Mouse (Mus musculus): ENCODE measurements around the gene Cfap52. TPM values are rescaled to one million over a fixed set of nuclear protein-coding genes. Genes with fewer than 3 reads are reported as not detected.

The Cfap52 gene
- not detected for total RNA-seq (2021)

GRCm38 (mm10) chr11:67965242-67965883, at the start of gene Cfap52:
TSS of gene Cfap52 (minus strand) at chr11:67965651.
- peak; percentile 50 for DNase-seq (ENCODE audit: low spot score)
- intact Hi-C loops (cut with DNase I), result loop anchor here (10.0 kb wide), 1 partner anchor 71 kb away; no protein-coding TSS in a partner anchor

GRCm38 (mm10) chr11:68012207-68012606, 46.8 kb upstream of the Cfap52 start:
- no peak for DNase-seq (ENCODE audit: low spot score)
- intact Hi-C loops (cut with DNase I), result no loop called here

- intact Hi-C loops (cut with DNase I), result no loop called here
These were observed 43.9 kb upstream of the Cfap52 start for GRCm38 (mm10) chr11:68009377-68009776.

GRCm38 (mm10) chr11:68007645-68008044, 42.2 kb upstream of the Cfap52 start:
- intact Hi-C loops (cut with DNase I), result no loop called here
- DNase-seq (ENCODE audit: low spot score), result no peak

More at GRCm38 (mm10) chr11:68009377-68009776, 43.9 kb upstream of the Cfap52 start:
- no peak for DNase-seq (ENCODE audit: low spot score)

- intact Hi-C loops (cut with DNase I), result no loop called here
- DNase-seq (ENCODE audit: low spot score), result no peak
These were observed 40.9 kb upstream of the Cfap52 start for GRCm38 (mm10) chr11:68006216-68006789.

GRCm38 (mm10) chr11:68004191-68004590, 38.7 kb upstream of the Cfap52 start:
- intact Hi-C loops (cut with DNase I), result loop anchor here (1.0 to 5.0 kb wide), 3 partner anchors 193 to 404 kb away; no protein-coding TSS in a partner anchor
- DNase-seq (ENCODE audit: low spot score), result no peak

GRCm38 (mm10) chr11:67999629-68000028, 34.2 kb upstream of the Cfap52 start:
- DNase-seq (ENCODE audit: low spot score), result no peak
- intact Hi-C loops (cut with DNase I), result loop anchor here (5.0 kb wide), 2 partner anchors 198 to 213 kb away; no protein-coding TSS in a partner anchor

- intact Hi-C loops (cut with DNase I), result no loop called here
- DNase-seq (ENCODE audit: low spot score), result no peak
These were observed 33.5 kb upstream of the Cfap52 start for GRCm38 (mm10) chr11:67998905-67999304.

- intact Hi-C loops (cut with DNase I), result no loop called here
- DNase-seq (ENCODE audit: low spot score), result no peak
These were observed 30.5 kb upstream of the Cfap52 start for GRCm38 (mm10) chr11:67995965-67996364.

- intact Hi-C loops (cut with DNase I), result no loop called here
These were observed 25.8 kb upstream of the Cfap52 start for GRCm38 (mm10) chr11:67991240-67991639.

GRCm38 (mm10) chr11:67983564-67983963, 18.1 kb upstream of the Cfap52 start:
- intact Hi-C loops (cut with DNase I), result no loop called here
- DNase-seq (ENCODE audit: low spot score), result no peak

More at GRCm38 (mm10) chr11:67991240-67991639, 25.8 kb upstream of the Cfap52 start:
- no peak for DNase-seq (ENCODE audit: low spot score)

- DNase-seq (ENCODE audit: low spot score), result no peak
- intact Hi-C loops (cut with DNase I), result no loop called here
These were observed 9.8 kb upstream of the Cfap52 start for GRCm38 (mm10) chr11:67975252-67975651.

- intact Hi-C loops (cut with DNase I), result no loop called here
- DNase-seq (ENCODE audit: low spot score), result no peak
These were observed 7.8 kb upstream of the Cfap52 start for GRCm38 (mm10) chr11:67973225-67973624.

- no peak for DNase-seq (ENCODE audit: low spot score)
- intact Hi-C loops (cut with DNase I), result no loop called here
These were observed 7.2 kb upstream of the Cfap52 start for GRCm38 (mm10) chr11:67972606-67973005.

GRCm38 (mm10) chr11:67967831-67968230, 2.4 kb upstream of the Cfap52 start:
- DNase-seq (ENCODE audit: low spot score), result no peak
- intact Hi-C loops (cut with DNase I), result loop anchor here (10.0 kb wide), 1 partner anchor 73 kb away; no protein-coding TSS in a partner anchor

- DNase-seq (ENCODE audit: low spot score), result peak; percentile 80
- intact Hi-C loops (cut with DNase I), result loop anchor here (10.0 kb wide), 1 partner anchor 71 kb away; no protein-coding TSS in a partner anchor
These were observed 741 bp upstream of the Cfap52 start, which contains the start of gene Stx8 for GRCm38 (mm10) chr11:67965905-67966878. TSS of gene Stx8 (plus strand) at chr11:67966193.

GRCm38 (mm10) chr11:67964110-67964509, 1.3 kb downstream of the Cfap52 start:
- intact Hi-C loops (cut with DNase I), result loop anchor here (10.0 kb wide), 1 partner anchor 69 kb away; no protein-coding TSS in a partner anchor
- no peak for DNase-seq (ENCODE audit: low spot score)

- no peak for DNase-seq (ENCODE audit: low spot score)
- intact Hi-C loops (cut with DNase I), result no loop called here
These were observed 11.0 kb downstream of the Cfap52 start for GRCm38 (mm10) chr11:67954413-67954812.

- intact Hi-C loops (cut with DNase I), result no loop called here
- no peak for DNase-seq (ENCODE audit: low spot score)
These were observed 11.8 kb downstream of the Cfap52 start for GRCm38 (mm10) chr11:67953604-67954003.

GRCm38 (mm10) chr11:67949475-67949874, 16.0 kb downstream of the Cfap52 start:
- DNase-seq (ENCODE audit: low spot score), result no peak
- intact Hi-C loops (cut with DNase I), result no loop called here
